Mouse (Mus musculus) skeletal muscle tissue, postnatal 0 days (tissue): ENCODE measurements around the gene Cep152. TPM values are rescaled to one million over a fixed set of nuclear protein-coding genes. Genes with fewer than 3 reads are reported as not detected.

Experiments
- polyA plus RNA-seq: library from polyadenylated mRNA; unstranded; fragments of >200 nt; fragmentation: Nextera tagmentation; extraction: Ambion mirVana; gene quantifications from 2 replicates; pipeline ENCODE4 v1.2.1, GENCODE M21; 2015

The Cep152 gene
- polyA plus RNA-seq, result 1.1 and 1.3 TPM in 2 replicates

GRCm38 (mm10) chr2:125624837-125625351 is at the start of gene Cep152:
Cep152 (minus strand) TSS chr2:125625113.

GRCm38 (mm10) chr2:125672957-125673631 is 48.2 kb upstream of the Cep152 start, which contains the start of gene Eid1:
Eid1 (plus strand) TSS chr2:125673095.

Other genes starting within 250 kb of the Cep152 start
- gene Gm9913, start 120.0 kb downstream of the Cep152 start, polyA plus RNA-seq, result 0.18 and 0.48 TPM in 2 replicates
- 25.4 and 28.4 TPM in 2 replicates for gene Fbn1, start 117.1 kb downstream of the Cep152 start, polyA plus RNA-seq
- gene Eid1, start 48.0 kb upstream of the Cep152 start, polyA plus RNA-seq, result 94.0 and 99.0 TPM in 2 replicates
- gene Shc4, start 99.0 kb upstream of the Cep152 start, polyA plus RNA-seq, result 1.3 and 1.4 TPM in 2 replicates
- gene Secisbp2l, start 157.8 kb upstream of the Cep152 start, polyA plus RNA-seq, result 9.5 and 10.0 TPM in 2 replicates
- 16.4 and 19.7 TPM in 2 replicates for gene Galk2, start 234.0 kb upstream of the Cep152 start, polyA plus RNA-seq
- 53.4 and 59.0 TPM in 2 replicates for gene Cops2, start 234.0 kb upstream of the Cep152 start, polyA plus RNA-seq